Mouse (Mus musculus): ENCODE data around the gene Rpl19. TPM values are rescaled to one million over a fixed set of nuclear protein-coding genes. Genes with fewer than 3 reads are reported as not detected.

The Rpl19 gene
- total RNA-seq, 2 experiments from 2014 or later: 457 to 462 TPM

GRCm38 (mm10) chr11:98022253-98022554 lies 4.3 kb upstream of the Rpl19 start:
- DNase-seq (ENCODE audit: low spot score): no peak

DNA sequence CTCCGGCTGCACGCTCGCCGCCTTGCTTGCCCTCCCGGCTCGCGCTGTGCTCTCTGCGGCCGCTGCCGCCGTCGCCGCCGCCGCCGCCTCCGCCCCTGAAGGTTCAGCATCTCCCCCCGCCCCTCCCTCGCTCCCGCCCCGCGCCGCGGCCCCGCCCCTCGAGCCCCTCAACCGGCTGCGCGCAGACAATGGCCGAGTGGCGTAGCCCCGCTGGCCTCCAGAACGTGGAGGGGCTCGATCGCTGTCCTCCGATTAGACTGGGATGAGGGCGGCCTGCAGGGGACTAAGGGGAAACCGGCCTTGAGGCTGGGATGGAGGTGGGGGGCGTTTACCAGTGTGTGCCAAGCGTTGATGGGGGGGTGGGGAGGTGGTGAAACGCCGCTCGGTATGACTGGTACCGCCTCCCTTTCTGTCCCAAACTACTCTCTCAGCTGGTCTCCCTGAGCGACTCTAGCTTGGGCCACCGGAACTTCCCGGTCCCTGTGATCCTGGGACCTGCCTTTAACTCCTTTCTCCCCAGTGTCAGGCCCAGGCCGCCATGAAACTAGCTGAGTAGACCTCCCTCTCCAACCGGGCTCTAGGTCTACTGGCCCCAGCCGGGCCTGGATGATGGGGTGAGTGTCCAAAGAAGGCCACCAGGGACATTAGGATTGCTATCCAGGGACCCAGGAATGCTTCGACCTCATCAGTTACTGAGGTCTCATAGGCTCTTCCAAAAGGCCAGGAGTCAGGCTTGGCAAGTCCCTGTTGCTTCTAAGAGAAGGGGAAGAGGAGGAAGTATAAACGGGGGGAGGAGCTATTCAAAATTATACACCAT lies 3.7 kb upstream of the Rpl19 start, which contains the start of gene Cacnb1:
TSS of gene Cacnb1 (minus strand) at position 480 of the 817 bp plus-strand sequence.
- DNase-seq (ENCODE audit: low spot score): peak; percentile 39

DNA sequence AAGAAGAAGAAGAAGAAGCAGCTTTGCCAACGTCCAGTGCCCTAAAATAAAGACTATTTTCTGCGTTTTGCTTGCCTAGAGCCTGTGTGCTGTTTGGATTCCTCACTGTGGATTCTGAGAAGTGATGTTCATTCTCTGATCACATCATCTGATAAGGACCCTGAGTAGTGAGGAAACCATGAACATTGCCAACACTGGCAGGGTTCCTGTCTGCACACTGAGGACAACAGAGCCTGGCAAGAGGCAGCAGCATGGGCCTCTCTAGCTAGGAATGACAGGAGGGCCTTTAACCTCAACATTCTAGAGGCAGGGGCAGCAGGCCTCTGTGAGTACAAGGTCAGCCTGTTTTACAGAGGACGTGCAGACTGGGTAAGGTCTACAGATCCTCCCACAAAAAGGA lies 2.0 kb upstream of the Rpl19 start:
- DNase-seq (ENCODE audit: low spot score): no peak

- DNase-seq (ENCODE audit: low spot score): no peak
These were observed 301 bp upstream of the Rpl19 start for GRCm38 (mm10) chr11:98026248-98026569.

- no peak for DNase-seq (ENCODE audit: low spot score)
These were observed 783 bp downstream of the Rpl19 start for GRCm38 (mm10) chr11:98027297-98027688.

DNA sequence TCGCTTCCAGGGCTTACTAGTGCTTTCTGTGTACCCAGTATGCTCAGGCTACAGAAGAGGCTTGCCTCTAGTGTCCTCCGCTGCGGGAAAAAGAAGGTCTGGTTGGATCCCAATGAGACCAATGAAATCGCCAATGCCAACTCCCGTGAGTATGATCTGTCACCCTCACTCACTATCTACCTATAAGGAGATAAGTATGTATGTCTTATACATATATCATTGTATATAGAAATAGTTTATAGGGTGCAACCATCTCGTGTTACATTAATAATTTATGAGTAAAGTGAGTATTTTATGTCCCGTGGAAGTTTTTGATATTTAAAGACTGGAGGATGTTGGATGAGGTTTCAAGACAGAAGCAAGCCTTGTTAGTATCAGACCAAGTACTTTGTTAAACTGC lies 1.3 kb downstream of the Rpl19 start:
- DNase-seq (ENCODE audit: low spot score): no peak

DNA sequence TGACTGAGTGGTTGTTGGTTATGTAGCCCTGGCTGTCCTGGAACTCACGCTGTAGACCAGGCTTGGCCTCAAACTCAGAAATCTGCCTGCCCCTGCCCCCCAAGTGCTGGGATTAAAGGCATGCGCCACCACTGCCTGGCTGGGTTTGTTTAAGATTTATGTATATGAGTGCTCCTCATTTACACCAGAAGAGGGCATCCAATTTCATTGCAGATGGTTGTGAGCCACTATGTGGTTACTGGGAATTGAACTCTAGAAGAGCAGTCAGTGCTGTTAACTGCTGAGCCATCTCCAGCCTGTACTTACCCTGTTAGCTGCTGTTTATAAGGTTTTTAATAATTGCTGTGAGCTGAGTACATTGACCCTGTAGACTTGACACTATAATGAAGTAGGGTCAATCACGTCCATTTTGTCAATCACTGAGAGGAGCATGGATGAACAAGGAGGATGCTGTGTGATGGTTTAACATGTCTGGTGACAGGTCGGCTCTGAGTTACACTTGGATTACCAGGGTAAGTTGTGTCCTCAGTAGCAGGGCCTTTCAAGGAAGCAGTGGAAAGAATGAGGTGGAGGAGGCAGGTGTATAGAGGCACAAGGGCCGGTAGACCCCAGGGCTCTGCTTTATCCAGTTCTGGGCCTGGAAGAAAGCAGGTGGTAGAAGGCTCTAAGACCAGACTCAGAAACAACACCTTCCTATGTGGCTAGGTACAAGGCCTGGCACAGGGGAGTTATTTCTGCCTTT lies 4.4 kb downstream of the Rpl19 start:
- no peak for DNase-seq (ENCODE audit: low spot score)

DNA sequence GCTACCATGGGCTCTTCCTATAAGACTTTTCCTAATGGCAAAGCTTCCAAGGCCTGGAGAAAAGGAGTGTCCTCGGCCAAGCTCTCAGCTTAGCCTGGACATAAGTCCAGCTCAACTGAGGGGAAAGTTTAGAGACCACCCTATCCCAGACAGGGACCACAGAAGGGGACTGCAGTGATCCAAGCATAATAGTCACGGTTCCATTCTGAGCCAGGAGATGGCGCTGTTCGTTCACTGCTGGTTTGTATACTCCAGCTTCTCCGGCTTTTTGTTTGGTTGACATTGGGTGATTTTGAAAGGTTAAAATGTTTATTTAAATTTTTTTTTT lies 4.9 kb downstream of the Rpl19 start:
- DNase-seq (ENCODE audit: low spot score): peak; percentile 70

DNA sequence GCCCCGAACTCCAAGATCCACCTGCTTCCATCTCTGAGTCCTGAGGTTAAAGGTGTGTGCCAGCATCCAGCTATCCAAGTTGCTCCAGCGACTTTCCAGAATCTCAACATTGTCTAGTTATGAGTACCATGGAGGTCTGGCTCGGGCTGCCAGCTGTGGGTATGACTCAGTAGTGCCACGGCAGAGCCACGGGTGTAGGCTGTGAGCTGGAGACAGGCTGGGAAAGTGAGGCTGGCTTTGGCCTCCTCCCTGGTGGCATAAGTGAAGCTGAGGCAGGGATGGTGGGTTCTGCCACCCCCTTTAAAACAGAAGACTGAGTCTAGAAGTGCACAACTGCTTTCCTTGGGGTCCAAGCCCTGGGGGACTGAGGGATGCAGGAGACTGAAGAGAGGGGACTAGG lies 7.6 kb downstream of the Rpl19 start:
- DNase-seq (ENCODE audit: low spot score): no peak

DNA sequence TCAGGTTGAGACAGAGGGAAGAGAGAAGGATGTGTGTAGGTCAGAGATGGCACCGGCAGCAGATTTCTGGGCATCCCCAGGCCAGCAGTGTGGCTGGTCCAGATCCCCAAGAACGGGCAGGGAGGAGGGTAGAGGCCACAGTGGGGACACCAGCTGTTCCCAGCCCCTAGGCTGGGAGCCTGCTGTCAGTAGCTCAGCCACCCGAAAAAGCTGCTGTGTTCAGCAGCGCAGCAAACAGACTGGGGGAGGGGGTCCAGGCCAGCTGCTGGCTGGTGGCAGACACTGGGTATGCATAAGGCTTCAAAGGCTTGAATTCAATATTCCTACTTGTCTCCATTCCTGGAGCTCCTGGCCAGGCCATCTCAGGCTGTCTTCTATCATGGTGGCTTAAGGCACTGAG lies 8.3 kb downstream of the Rpl19 start:
- DNase-seq (ENCODE audit: low spot score): no peak

DNA sequence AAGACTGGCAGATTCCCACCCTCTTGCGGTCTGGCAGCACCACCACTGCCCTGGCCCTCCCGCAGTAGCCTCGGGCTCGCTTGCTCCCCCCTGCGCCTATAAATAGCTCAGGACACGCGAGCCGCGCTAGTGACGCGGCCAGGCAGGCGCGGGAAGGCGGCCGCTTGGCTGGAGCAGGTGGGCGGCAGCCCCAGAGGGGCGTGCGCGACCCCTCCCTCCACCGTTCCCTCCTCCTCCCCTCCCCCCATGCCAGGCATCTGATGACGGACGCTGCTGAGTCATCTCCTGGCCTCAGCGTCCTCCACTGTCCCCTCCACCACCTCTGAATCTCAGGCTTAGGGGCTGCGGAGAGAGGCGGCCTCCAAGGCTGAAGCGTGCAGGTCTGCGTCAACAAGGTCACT lies 9.5 kb downstream of the Rpl19 start:
- DNase-seq (ENCODE audit: low spot score): no peak

DNA sequence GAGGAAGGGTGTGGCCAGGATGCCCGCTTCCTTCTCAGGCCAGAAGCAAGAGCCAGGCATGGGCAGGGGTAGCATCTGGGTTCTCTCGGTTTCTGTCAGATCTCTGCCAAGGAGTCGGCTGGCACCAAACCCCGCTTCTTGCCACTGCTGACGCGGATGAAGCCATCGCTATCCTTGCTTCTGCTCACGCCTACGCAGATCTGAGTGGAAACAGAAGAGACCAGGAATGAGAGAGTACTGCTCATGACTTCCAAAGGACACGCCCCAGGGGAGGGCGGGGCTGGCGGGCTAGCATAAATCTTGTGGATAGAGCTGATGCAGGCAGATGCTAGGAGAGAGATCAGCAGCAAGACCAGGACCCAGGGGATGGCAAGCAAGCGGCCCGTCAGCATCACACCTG lies 11.4 kb downstream of the Rpl19 start:
- no peak for DNase-seq (ENCODE audit: low spot score)

DNA sequence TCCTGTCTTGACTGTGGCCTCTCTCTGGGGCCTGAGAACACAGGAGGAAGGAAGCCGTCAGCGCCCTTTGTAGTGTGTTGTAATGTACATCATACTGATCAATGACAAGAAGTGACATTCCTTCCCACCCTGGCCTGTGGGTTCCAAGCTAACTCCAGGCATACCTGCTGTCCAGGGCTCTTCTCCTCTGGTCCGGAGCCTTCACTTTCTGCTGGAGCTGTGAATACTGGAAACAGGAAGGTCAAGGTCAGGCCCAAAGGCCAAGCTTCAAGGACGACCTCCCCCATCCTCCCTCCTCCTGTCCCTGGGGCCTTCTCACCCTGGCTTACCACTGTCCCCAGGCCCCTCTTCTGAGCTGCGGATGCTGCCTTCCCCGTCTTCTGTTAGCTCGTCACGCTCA lies 14.5 kb downstream of the Rpl19 start:
- no peak for DNase-seq (ENCODE audit: low spot score)

GRCm38 (mm10) chr11:98042741-98043140 lies 16.2 kb downstream of the Rpl19 start:
- DNase-seq (ENCODE audit: low spot score): no peak

DNA sequence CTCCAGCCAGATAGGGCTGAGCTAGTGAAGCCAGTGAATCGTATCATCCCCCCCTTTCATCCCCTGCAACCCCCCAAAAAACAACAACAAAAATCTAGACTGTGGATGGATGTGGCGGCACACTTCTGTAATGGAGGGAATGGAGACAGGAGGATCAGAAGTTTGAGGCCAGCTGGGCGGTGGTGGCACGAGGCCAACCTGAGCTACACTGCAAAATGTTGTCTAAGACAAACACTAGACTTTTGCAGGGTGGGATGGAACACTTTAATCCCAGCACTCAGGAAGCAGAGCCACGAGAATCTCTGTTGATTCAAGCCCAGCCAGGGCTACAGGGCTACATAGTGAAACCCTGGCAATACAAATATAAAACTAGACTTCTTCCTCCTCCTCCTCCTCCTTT lies 17.6 kb downstream of the Rpl19 start:
- DNase-seq (ENCODE audit: low spot score): no peak

- no peak for DNase-seq (ENCODE audit: low spot score)
These were observed 19.1 kb downstream of the Rpl19 start for GRCm38 (mm10) chr11:98045596-98045995.

GRCm38 (mm10) chr11:98046466-98046865 lies 20.0 kb downstream of the Rpl19 start:
- DNase-seq (ENCODE audit: low spot score): no peak

DNA sequence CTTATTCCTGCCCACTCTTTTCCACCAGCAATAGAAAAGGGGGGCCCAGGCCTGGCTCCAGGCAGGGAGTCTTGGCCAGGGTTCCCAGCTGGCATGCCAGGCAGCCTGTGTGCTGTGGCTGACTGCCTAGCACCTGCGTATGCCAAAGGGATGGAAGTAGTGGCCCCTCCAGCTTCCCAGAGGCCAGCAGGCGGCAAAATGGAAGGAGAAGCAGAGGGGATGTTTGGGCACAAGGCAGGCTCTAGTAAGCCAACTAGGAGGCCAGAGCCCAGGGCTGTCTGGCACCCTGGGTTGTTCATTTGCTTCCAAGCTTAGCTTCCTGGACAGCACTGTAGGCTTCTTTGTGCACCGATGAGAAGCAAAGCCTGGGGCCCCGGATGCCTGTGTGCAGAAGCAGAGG lies 21.2 kb downstream of the Rpl19 start:
- DNase-seq (ENCODE audit: low spot score): no peak

DNA sequence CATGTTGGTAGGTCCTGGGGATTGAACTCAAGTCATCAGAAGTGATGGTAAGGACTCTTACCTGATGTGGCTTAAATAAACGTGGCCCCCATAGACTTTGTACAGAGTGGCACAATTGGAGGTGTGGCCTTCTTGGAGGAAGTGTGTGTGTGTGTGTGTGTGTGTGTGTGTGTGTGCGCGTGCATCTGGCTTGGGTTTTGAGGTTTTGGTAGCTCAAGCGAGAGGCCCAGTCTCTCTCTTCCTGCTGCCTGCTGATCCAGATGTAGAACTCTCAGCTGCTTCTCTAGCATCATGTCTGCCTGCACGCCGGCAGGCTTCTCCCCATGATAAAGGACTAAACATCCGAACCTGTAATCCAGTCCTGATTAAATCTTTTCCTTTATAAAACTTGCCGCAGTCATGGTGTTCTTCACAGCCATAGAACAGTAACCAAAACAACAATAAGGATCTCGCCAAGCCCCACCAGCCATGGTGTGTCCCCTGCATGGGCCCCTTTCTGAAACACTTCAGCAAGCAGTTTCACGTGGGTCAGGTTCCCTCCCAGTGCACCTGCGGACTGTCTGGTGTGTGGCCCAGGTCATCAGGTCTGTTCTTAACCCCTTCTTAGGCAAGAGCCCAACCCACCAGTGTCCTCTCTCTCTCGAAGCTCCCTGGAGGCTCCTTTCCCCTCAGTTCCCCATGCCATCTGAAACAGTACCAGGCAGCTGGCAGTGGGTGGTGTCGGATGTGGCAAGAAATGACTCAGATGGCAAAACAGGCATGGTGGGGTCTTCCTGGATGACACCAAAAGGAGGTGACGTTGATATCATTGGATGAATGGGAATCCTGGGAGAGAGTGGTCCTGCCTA lies 23.4 kb downstream of the Rpl19 start:
- DNase-seq (ENCODE audit: low spot score): no peak

DNA sequence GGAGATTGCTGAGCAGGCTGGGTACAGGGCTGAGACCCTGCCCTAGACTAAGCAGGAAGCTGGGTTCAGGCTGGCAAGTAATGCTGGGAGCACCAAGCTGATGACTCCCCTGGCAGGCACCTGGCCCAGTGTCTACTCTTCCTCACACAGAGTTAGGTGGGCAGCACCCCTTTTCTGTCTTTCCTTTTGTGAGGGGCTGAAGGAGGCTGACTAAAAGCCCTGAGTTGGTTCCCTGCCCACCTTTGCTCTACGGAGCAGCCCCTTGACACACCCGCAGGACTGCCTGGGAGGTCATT lies 24.0 kb downstream of the Rpl19 start:
- DNase-seq (ENCODE audit: low spot score): no peak

GRCm38 (mm10) chr11:98050940-98051339 lies 24.4 kb downstream of the Rpl19 start:
- DNase-seq (ENCODE audit: low spot score): no peak

DNA sequence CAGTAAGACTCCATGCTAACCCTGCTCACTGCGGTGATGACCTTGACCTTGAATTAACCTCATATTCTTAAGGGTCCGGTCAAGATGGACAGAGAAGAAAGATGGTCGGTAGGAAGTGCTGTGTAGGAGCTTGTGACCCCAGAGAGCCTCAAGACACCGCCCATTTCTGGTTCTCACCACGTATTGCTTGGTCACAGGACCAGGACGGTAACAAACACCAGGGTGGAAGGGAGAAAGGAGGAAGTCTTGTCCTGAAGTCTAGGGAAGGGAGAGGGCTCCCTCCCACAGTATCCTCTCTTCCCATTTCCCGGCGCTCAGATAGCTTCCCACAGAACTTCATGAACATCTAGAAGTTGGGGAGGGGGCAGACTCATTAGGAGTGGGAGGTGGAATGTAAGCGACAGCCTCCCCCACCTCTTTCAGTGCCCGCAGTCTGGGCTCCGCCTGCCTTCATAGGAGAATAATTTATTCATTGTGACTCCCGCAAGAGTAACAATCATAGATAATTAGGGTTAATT lies 25.2 kb downstream of the Rpl19 start:
- no peak for DNase-seq (ENCODE audit: low spot score)
